Mouse (Mus musculus): Measurements from ENCODE around the gene Aff3. TPM values are rescaled to one million over a fixed set of nuclear protein-coding genes. Genes with fewer than 3 reads are reported as not detected.

Aff3 gene
- polyA plus RNA-seq, 1 experiment from 2014 or later, result 29.5 TPM

- under 1% methylated on average over 10 of the region's 10 CpGs for WGBS
- ATAC-seq (ENCODE audit: low FRiP score) (no peak), DNase-seq (ENCODE audit: low spot score) (no peak)
- H3K27ac ChIP-seq, result peak overlapping the region; percentile 96
- H3K9ac ChIP-seq, result peak overlapping the region; percentile 97
- H3K36me3 ChIP-seq (replicated peaks; ENCODE audit: control insufficient read depth, insufficient read depth), result no peaks in the 10 kb centered on the region
- H3K9me3 ChIP-seq (ENCODE audit: control insufficient read depth, low read length), result no peaks in the 10 kb centered on the region
- H3K4me1 ChIP-seq (replicated peaks; ENCODE audit: control insufficient read depth, insufficient read depth, low read length), result peaks cover 48% of the 10 kb centered on the region
- peak overlapping the region; percentile 78 for H3K4me2 ChIP-seq (replicated peaks)
- peak overlapping the region; percentile 94 for H3K4me3 ChIP-seq (replicated peaks; ENCODE audit: low read length)
- H3K27me3 ChIP-seq (ENCODE audit: control insufficient read depth, insufficient read depth, low read length), result no peaks in the 10 kb centered on the region
These were observed 38.4 kb downstream of the Aff3 start for GRCm38 (mm10) chr1:38626388-38626738.

- WGBS, result 38% methylated on average over 4 of the region's 4 CpGs
These were observed 42.9 kb downstream of the Aff3 start for GRCm38 (mm10) chr1:38621840-38622239.

GRCm38 (mm10) chr1:38620401-38620800, 44.4 kb downstream of the Aff3 start:
- H3K4me2 ChIP-seq (replicated peaks), result no peak overlapping the region
- WGBS, result 92% methylated on average over 6 of the region's 6 CpGs
- peaks cover 22% of the 10 kb centered on the region for H3K4me1 ChIP-seq (replicated peaks; ENCODE audit: control insufficient read depth, insufficient read depth, low read length)
- DNase-seq (ENCODE audit: low spot score) (no peak), ATAC-seq (ENCODE audit: low FRiP score) (no peak)
- H3K27ac ChIP-seq, result no peak overlapping the region
- H3K27me3 ChIP-seq (ENCODE audit: control insufficient read depth, insufficient read depth, low read length), result no peaks in the 10 kb centered on the region
- H3K9ac ChIP-seq, result no peak overlapping the region
- peaks cover 7% of the 10 kb centered on the region; the same call in 1 of the 2 replicates for H3K36me3 ChIP-seq (replicated peaks; ENCODE audit: control insufficient read depth, insufficient read depth)
- H3K9me3 ChIP-seq (ENCODE audit: control insufficient read depth, low read length), result no peaks in the 10 kb centered on the region
- no peak overlapping the region for H3K4me3 ChIP-seq (replicated peaks; ENCODE audit: low read length)

More at GRCm38 (mm10) chr1:38621840-38622239, 42.9 kb downstream of the Aff3 start:
- no peak overlapping the region for H3K4me3 ChIP-seq (replicated peaks; ENCODE audit: low read length)
- no peak overlapping the region for H3K4me2 ChIP-seq (replicated peaks)
- no peak overlapping the region for H3K27ac ChIP-seq
- ATAC-seq (ENCODE audit: low FRiP score) (no peak), DNase-seq (ENCODE audit: low spot score) (no peak)
- no peak overlapping the region for H3K9ac ChIP-seq
- H3K27me3 ChIP-seq (ENCODE audit: control insufficient read depth, insufficient read depth, low read length), result no peaks in the 10 kb centered on the region
- H3K9me3 ChIP-seq (ENCODE audit: control insufficient read depth, low read length), result no peaks in the 10 kb centered on the region
- peaks cover 31% of the 10 kb centered on the region for H3K4me1 ChIP-seq (replicated peaks; ENCODE audit: control insufficient read depth, insufficient read depth, low read length)
- H3K36me3 ChIP-seq (replicated peaks; ENCODE audit: control insufficient read depth, insufficient read depth), result peaks cover 7% of the 10 kb centered on the region; the same call in 1 of the 2 replicates

- no peak for DNase-seq (ENCODE audit: low spot score)
- no peak overlapping the region; the same call in 1 of the 2 replicates for H3K9ac ChIP-seq
- H3K27ac ChIP-seq, result peak overlapping the region; percentile 75
- no peaks in the 10 kb centered on the region for H3K27me3 ChIP-seq (ENCODE audit: control insufficient read depth, insufficient read depth, low read length)
- no peaks in the 10 kb centered on the region for H3K36me3 ChIP-seq (replicated peaks; ENCODE audit: control insufficient read depth, insufficient read depth)
- ATAC-seq (ENCODE audit: low FRiP score), result peak; percentile 46; the same call in 1 of the 2 replicates
- no peaks in the 10 kb centered on the region for H3K9me3 ChIP-seq (ENCODE audit: control insufficient read depth, low read length)
- H3K4me2 ChIP-seq (replicated peaks), result peak overlapping the region; percentile 22; the same call in 1 of the 2 replicates
- peaks cover 20% of the 10 kb centered on the region for H3K4me1 ChIP-seq (replicated peaks; ENCODE audit: control insufficient read depth, insufficient read depth, low read length)
- no peak overlapping the region for H3K4me3 ChIP-seq (replicated peaks; ENCODE audit: low read length)
- 11% methylated on average over 4 of the region's 4 CpGs for WGBS
These were observed 58.0 kb downstream of the Aff3 start for GRCm38 (mm10) chr1:38606741-38607140.

- Histone ChIP-seq H3K9me3 (ENCODE audit: control insufficient read depth, low read length) (no peaks in the 10 kb centered on the region), H3K4me1 (replicated peaks; ENCODE audit: control insufficient read depth, insufficient read depth, low read length) (peaks cover 20% of the 10 kb centered on the region), H3K9ac (no peak overlapping the region), H3K4me2 (replicated peaks) (no peak overlapping the region), H3K27ac (no peak overlapping the region), H3K4me3 (replicated peaks; ENCODE audit: low read length) (no peak overlapping the region), H3K27me3 (ENCODE audit: control insufficient read depth, insufficient read depth, low read length) (no peaks in the 10 kb centered on the region), H3K36me3 (replicated peaks; ENCODE audit: control insufficient read depth, insufficient read depth) (no peaks in the 10 kb centered on the region)
- 86% methylated on average over 4 of the region's 4 CpGs for WGBS
- ATAC-seq (ENCODE audit: low FRiP score), result no peak
- no peak for DNase-seq (ENCODE audit: low spot score)
These were observed 59.3 kb downstream of the Aff3 start for GRCm38 (mm10) chr1:38605426-38605825.

- DNase-seq (ENCODE audit: low spot score) (no peak), ATAC-seq (ENCODE audit: low FRiP score) (no peak)
- Histone ChIP-seq H3K27ac (no peak overlapping the region), H3K36me3 (replicated peaks; ENCODE audit: control insufficient read depth, insufficient read depth) (no peaks in the 10 kb centered on the region), H3K9ac (no peak overlapping the region), H3K9me3 (ENCODE audit: control insufficient read depth, low read length) (no peaks in the 10 kb centered on the region), H3K4me3 (replicated peaks; ENCODE audit: low read length) (no peak overlapping the region), H3K27me3 (ENCODE audit: control insufficient read depth, insufficient read depth, low read length) (no peaks in the 10 kb centered on the region), H3K4me2 (replicated peaks) (no peak overlapping the region), H3K4me1 (replicated peaks; ENCODE audit: control insufficient read depth, insufficient read depth, low read length) (peaks cover 20% of the 10 kb centered on the region)
- 88% methylated on average over 7 of the region's 7 CpGs for WGBS
These were observed 60.1 kb downstream of the Aff3 start for GRCm38 (mm10) chr1:38604611-38605010.

GRCm38 (mm10) chr1:38601802-38602508, 62.8 kb downstream of the Aff3 start:
- DNase-seq (ENCODE audit: low spot score), result no peak
- ATAC-seq (ENCODE audit: low FRiP score), result no peak
- Histone ChIP-seq H3K4me3 (replicated peaks; ENCODE audit: low read length) (no peak overlapping the region), H3K27me3 (ENCODE audit: control insufficient read depth, insufficient read depth, low read length) (no peaks in the 10 kb centered on the region), H3K27ac (no peak overlapping the region), H3K4me2 (replicated peaks) (no peak overlapping the region), H3K4me1 (replicated peaks; ENCODE audit: control insufficient read depth, insufficient read depth, low read length) (peaks cover 11% of the 10 kb centered on the region), H3K36me3 (replicated peaks; ENCODE audit: control insufficient read depth, insufficient read depth) (no peaks in the 10 kb centered on the region), H3K9me3 (ENCODE audit: control insufficient read depth, low read length) (no peaks in the 10 kb centered on the region), H3K9ac (no peak overlapping the region; the same call in 1 of the 2 replicates)
- WGBS, result 74% methylated on average over 11 of the region's 11 CpGs

- peaks cover 28% of the 10 kb centered on the region for H3K4me1 ChIP-seq (replicated peaks; ENCODE audit: control insufficient read depth, insufficient read depth, low read length)
- no peak overlapping the region for H3K4me3 ChIP-seq (replicated peaks; ENCODE audit: low read length)
- DNase-seq (ENCODE audit: low spot score) (no peak), ATAC-seq (ENCODE audit: low FRiP score) (no peak)
- WGBS, result 78% methylated on average over 3 of the region's 3 CpGs
- no peak overlapping the region for H3K9ac ChIP-seq
- H3K27me3 ChIP-seq (ENCODE audit: control insufficient read depth, insufficient read depth, low read length), result no peaks in the 10 kb centered on the region
- H3K27ac ChIP-seq, result no peak overlapping the region
- no peaks in the 10 kb centered on the region for H3K36me3 ChIP-seq (replicated peaks; ENCODE audit: control insufficient read depth, insufficient read depth)
- no peak overlapping the region for H3K4me2 ChIP-seq (replicated peaks)
- H3K9me3 ChIP-seq (ENCODE audit: control insufficient read depth, low read length), result no peaks in the 10 kb centered on the region
These were observed 69.4 kb downstream of the Aff3 start for GRCm38 (mm10) chr1:38595311-38595710.

GRCm38 (mm10) chr1:38594766-38595165, 70.0 kb downstream of the Aff3 start:
- H3K4me1 ChIP-seq (replicated peaks; ENCODE audit: control insufficient read depth, insufficient read depth, low read length), result peaks cover 28% of the 10 kb centered on the region
- no peak overlapping the region for H3K9ac ChIP-seq
- no peak overlapping the region for H3K4me2 ChIP-seq (replicated peaks)
- WGBS, result 68% methylated on average over 5 of the region's 5 CpGs
- DNase-seq (ENCODE audit: low spot score) (no peak), ATAC-seq (ENCODE audit: low FRiP score) (no peak)
- H3K9me3 ChIP-seq (ENCODE audit: control insufficient read depth, low read length), result no peaks in the 10 kb centered on the region
- H3K27me3 ChIP-seq (ENCODE audit: control insufficient read depth, insufficient read depth, low read length), result no peaks in the 10 kb centered on the region
- H3K27ac ChIP-seq, result no peak overlapping the region; the same call in 1 of the 2 replicates
- H3K36me3 ChIP-seq (replicated peaks; ENCODE audit: control insufficient read depth, insufficient read depth), result no peaks in the 10 kb centered on the region
- H3K4me3 ChIP-seq (replicated peaks; ENCODE audit: low read length), result no peak overlapping the region

All from hindbrain, embryonic 14.5 days (tissue).